Mouse (Mus musculus): Measurements from ENCODE around the gene Pim2. TPM values are rescaled to one million over a fixed set of nuclear protein-coding genes. Genes with fewer than 3 reads are reported as not detected.

The Pim2 gene
- 10.7 and 13.5 TPM in 2 replicates for polyA plus RNA-seq (2012; rRNA removed)

DNA sequence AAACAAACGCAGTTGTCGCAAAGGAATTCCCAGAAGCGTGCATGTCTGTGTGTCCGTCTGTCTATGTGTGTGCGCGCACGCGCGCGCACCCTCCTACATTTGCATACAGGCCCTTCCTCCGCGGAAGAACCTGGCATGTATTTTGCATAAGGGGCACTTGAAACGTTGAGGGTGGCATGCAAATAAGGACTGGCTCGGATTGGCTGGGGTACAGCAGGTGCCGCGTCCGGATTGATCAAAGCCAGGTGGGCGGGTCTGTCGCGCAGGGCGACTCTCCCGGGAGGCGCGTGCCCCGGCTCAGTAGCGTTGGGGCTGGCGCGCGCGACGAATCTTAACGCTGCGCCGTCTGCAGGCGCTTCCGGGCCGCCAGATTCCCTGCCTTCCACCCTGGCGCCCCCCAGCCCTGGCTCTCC is at the start of gene Pim2:
Pim2 (plus strand) TSS at position 256 of the 413 bp plus-strand sequence.

GRCm38 (mm10) chrX:7841163-7842162 is 36.6 kb upstream of the Pim2 start, which contains the start of gene Otud5:
Gene Otud5, plus strand, starts transcription at chrX:7841364.

GRCm38 (mm10) chrX:7883841-7884567 is 5.9 kb downstream of the Pim2 start, which contains the start of gene Slc35a2:
Gene Slc35a2, plus strand, starts transcription at chrX:7884028.

GRCm38 (mm10) chrX:7898880-7899874 is 21.1 kb downstream of the Pim2 start, which contains the start of the genes Pqbp1 and Timm17b:
Gene Pqbp1, minus strand, starts transcription at chrX:7899269.
Gene Timm17b, plus strand, starts transcription at chrX:7899357.

DNA sequence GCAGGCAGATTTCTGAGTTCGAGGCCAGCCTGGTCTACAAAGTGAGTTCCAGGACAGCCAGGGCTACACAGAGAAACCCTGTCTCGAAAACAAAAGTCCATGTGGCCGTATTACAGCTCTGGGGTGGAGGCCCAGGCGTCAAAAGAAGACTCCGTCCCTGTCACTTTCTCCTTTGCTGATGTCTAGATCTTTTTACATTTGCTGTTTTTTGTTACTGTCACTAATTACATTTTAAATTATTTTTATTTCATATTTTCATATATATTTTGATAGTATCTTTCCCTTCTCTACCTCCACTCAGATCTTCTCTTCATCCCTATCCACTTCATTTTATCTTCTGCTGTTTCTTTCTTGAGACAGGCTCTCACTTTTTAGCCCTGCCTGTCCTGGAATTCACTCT is 29.7 kb downstream of the Pim2 start, which contains the start of gene Gm10491:
Gm10491 (minus strand) TSS at position 101 of the 400 bp plus-strand sequence.

GRCm38 (mm10) chrX:7909242-7909641 is 31.2 kb downstream of the Pim2 start, which contains the start of gene Gm10490:
Gene Gm10490, plus strand, starts transcription at chrX:7909542.

GRCm38 (mm10) chrX:7919601-7920383 is 41.7 kb downstream of the Pim2 start, which contains the start of gene Pcsk1n:
Gene Pcsk1n, plus strand, starts transcription at chrX:7919822.

GRCm38 (mm10) chrX:7928270-7928790 is 50.3 kb downstream of the Pim2 start, which contains the start of gene Eras:
Gene Eras, minus strand, starts transcription at chrX:7928607.

Other genes with a start within 250 kb of the Pim2 start
- gene Syp, start 239.8 kb upstream of the Pim2 start, polyA plus RNA-seq (2012; rRNA removed), result 6.4 TPM in 2 replicates
- 28.8 and 34.6 TPM in 2 replicates for gene Prickle3, start 221.0 kb upstream of the Pim2 start, polyA plus RNA-seq (2012; rRNA removed)
- gene Plp2, start 206.9 kb upstream of the Pim2 start, polyA plus RNA-seq (2012; rRNA removed), result 360 and 390 TPM in 2 replicates
- gene Magix, start 197.0 kb upstream of the Pim2 start, polyA plus RNA-seq (2012; rRNA removed), result 1.3 and 2.7 TPM in 2 replicates
- 4.7 and 5.5 TPM in 2 replicates for gene Gpkow, start 181.1 kb upstream of the Pim2 start, polyA plus RNA-seq (2012; rRNA removed)
- 39.4 and 43.0 TPM in 2 replicates for gene Wdr45, start 163.9 kb upstream of the Pim2 start, polyA plus RNA-seq (2012; rRNA removed)
- not detected in 2 replicates for gene Gm45208, start 156.0 kb upstream of the Pim2 start, polyA plus RNA-seq (2012; rRNA removed)
- 51.2 and 75.8 TPM in 2 replicates for gene Praf2, start 149.8 kb upstream of the Pim2 start, polyA plus RNA-seq (2012; rRNA removed)
- 30.0 and 34.8 TPM in 2 replicates for gene Ccdc120, start 127.4 kb upstream of the Pim2 start, polyA plus RNA-seq (2012; rRNA removed)
- gene Tfe3, start 115.7 kb upstream of the Pim2 start, polyA plus RNA-seq (2012; rRNA removed), result 23.0 and 25.1 TPM in 2 replicates
- 18.9 and 22.6 TPM in 2 replicates for gene Gripap1, start 88.5 kb upstream of the Pim2 start, polyA plus RNA-seq (2012; rRNA removed)
- 1.8 and 2.2 TPM in 2 replicates for gene Kcnd1, start 56.0 kb upstream of the Pim2 start, polyA plus RNA-seq (2012; rRNA removed)
- 36.1 and 38.3 TPM in 2 replicates for gene Otud5, start 36.9 kb upstream of the Pim2 start, polyA plus RNA-seq (2012; rRNA removed)
- gene Slc35a2, start 5.8 kb downstream of the Pim2 start, polyA plus RNA-seq (2012; rRNA removed), result 260 and 397 TPM in 2 replicates
- gene Pqbp1, start 21.0 kb downstream of the Pim2 start, polyA plus RNA-seq (2012; rRNA removed), result 31.5 and 39.6 TPM in 2 replicates
- gene Timm17b, start 21.1 kb downstream of the Pim2 start, polyA plus RNA-seq (2012; rRNA removed), result 45.5 and 51.4 TPM in 2 replicates
- gene Gm10491, start 29.6 kb downstream of the Pim2 start, polyA plus RNA-seq (2012; rRNA removed), result not detected in 2 replicates
- gene Gm10490, start 31.3 kb downstream of the Pim2 start, polyA plus RNA-seq (2012; rRNA removed), result not detected in 2 replicates
- gene Pcsk1n, start 41.6 kb downstream of the Pim2 start, polyA plus RNA-seq (2012; rRNA removed), result 32.0 and 41.2 TPM in 2 replicates
- gene Eras, start 50.3 kb downstream of the Pim2 start, polyA plus RNA-seq (2012; rRNA removed), result not detected in 2 replicates
- gene Hdac6, start 69.6 kb downstream of the Pim2 start, polyA plus RNA-seq (2012; rRNA removed), result 16.6 and 20.2 TPM in 2 replicates
- gene Gata1, start 99.8 kb downstream of the Pim2 start, polyA plus RNA-seq (2012; rRNA removed), result 0.06 and 0.09 TPM in 2 replicates
- gene Glod5, start 140.2 kb downstream of the Pim2 start, polyA plus RNA-seq (2012; rRNA removed), result 4.9 and 5.1 TPM in 2 replicates
- 7.7 and 8.1 TPM in 2 replicates for gene Suv39h1, start 196.5 kb downstream of the Pim2 start, polyA plus RNA-seq (2012; rRNA removed)
- gene Was, start 212.2 kb downstream of the Pim2 start, polyA plus RNA-seq (2012; rRNA removed), result 2.6 and 2.7 TPM in 2 replicates

Data from colon, adult 2 months (tissue).